Mouse (Mus musculus): Measurements from ENCODE around the gene Tm9sf3. TPM values are rescaled to one million over a fixed set of nuclear protein-coding genes. Genes with fewer than 3 reads are reported as not detected.

Tm9sf3 gene
- polyA plus RNA-seq, 1 experiment from 2014 or later = 211 TPM

GRCm38 (mm10) chr19:41176881-41177280, 86.9 kb downstream of the Tm9sf3 start:
- Histone ChIP-seq H3K27ac (no peak overlapping the region), H3K79me2 (ENCODE audit: inconsistent target) (no peaks in the 10 kb centered on the region), H3K4me3 (ENCODE audit: inconsistent target) (no peak overlapping the region), H3K36me3 (ENCODE audit: inconsistent target) (no peaks in the 10 kb centered on the region)
- WGBS (ENCODE audit: missing documents) = 19% methylated on average over 2 of the region's 2 CpGs

- 94% methylated on average over 5 of the region's 5 CpGs for WGBS (ENCODE audit: missing documents)
- Histone ChIP-seq H3K27ac (no peak overlapping the region), H3K4me3 (ENCODE audit: inconsistent target) (no peak overlapping the region), H3K36me3 (ENCODE audit: inconsistent target) (no peaks in the 10 kb centered on the region), H3K79me2 (ENCODE audit: inconsistent target) (no peaks in the 10 kb centered on the region)
Measured at GRCm38 (mm10) chr19:41165914-41166235, 97.9 kb downstream of the Tm9sf3 start.

GRCm38 (mm10) chr19:41165144-41165913, 98.5 kb downstream of the Tm9sf3 start:
- no peak overlapping the region for H3K27ac ChIP-seq
- H3K4me3 ChIP-seq (ENCODE audit: inconsistent target) = no peak overlapping the region
- 92% methylated on average over 14 of the region's 14 CpGs for WGBS (ENCODE audit: missing documents)
- no peaks in the 10 kb centered on the region for H3K36me3 ChIP-seq (ENCODE audit: inconsistent target)
- H3K79me2 ChIP-seq (ENCODE audit: inconsistent target) = no peaks in the 10 kb centered on the region

DNA sequence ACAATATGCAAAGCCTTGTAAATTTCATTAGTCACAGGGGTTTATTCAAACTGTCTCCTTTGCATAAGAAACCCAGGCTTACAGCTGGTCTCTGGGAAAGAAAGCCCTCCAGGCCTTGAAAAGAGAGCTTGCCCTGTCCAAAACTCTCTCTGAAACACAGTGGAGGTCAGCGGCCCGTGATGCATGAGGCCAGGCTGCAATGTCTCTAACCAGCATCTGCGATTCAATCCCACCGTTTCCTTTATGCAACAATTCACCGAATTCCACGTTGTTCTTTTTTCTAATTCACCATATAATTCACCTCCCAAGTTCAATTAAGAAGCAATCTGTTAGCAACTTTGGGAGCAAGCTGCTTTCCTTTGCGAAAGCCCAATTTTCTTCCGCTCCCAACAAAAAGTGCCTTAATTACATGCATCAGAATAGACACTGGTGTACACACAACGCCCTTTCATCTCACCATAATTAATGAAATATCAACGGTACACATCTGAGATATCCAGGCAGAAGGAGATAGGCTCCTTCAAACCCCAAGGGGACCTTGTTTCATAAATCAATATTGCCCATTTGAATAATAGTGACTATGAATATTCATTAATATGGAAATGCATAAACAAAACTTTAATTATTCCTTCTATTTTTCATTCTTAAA, 99.2 kb downstream of the Tm9sf3 start:
- H3K36me3 ChIP-seq (ENCODE audit: inconsistent target) = no peaks in the 10 kb centered on the region
- no peaks in the 10 kb centered on the region for H3K79me2 ChIP-seq (ENCODE audit: inconsistent target)
- no peak overlapping the region for H3K27ac ChIP-seq
- H3K4me3 ChIP-seq (ENCODE audit: inconsistent target) = no peak overlapping the region
- 92% methylated on average over 10 of the region's 10 CpGs for WGBS (ENCODE audit: missing documents)

Other genes with a start within 250 kb of the Tm9sf3 start
- gene Dntt, start 234.7 kb downstream of the Tm9sf3 start, polyA plus RNA-seq (2018) = 0.23 TPM in 1 of 3 replicates, not detected in the others
- not detected in 3 replicates for gene Opalin, start 186.9 kb downstream of the Tm9sf3 start, polyA plus RNA-seq (2018)
- gene Tll2, start 57.2 kb downstream of the Tm9sf3 start, polyA plus RNA-seq (2018) = not detected in 3 replicates
- gene Pik3ap1, start 121.1 kb upstream of the Tm9sf3 start, polyA plus RNA-seq (2018) = 244 to 547 TPM (median 285 TPM) in 3 replicates
- 2.2 to 3.2 TPM (median 2.7 TPM) in 3 replicates for gene Lcor, start 218.6 kb upstream of the Tm9sf3 start, polyA plus RNA-seq (2018)